In the genomic region with DNA sequence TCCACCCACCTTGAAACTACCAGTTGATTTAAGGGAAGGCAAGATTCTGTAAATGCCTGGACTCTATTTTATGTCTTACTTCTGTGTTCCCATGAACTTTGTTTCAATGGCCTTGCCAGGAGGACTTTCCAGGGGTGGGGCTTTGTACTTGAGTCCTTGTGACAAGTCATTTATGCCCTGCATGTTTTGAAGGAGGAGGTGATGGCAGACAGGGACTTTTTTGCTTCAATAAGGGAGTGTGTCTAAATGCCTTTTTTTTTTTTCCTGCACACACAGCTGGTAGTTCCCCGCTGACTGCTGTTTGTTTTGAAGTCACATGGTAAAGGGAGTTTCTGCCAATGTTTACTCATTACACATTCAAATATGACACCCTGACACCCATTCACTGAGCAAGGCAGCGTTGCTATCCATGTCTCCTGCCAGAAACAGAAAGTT, we compare ENCODE assay signal across 8 mouse cellular contexts.
DNase-seq lines count a peak whose midpoint lies in the region; ATAC-seq lines count a peak whose summit lies in the region.

No protein-coding gene starts in this region.

- no peak for DNase-seq in limb, embryonic 10.5 days (ENCODE audit: low spot score)
- DNase-seq in adrenal gland, postnatal 10 days: peak; percentile 56
- DNase-seq in urinary bladder, postnatal 25 days (ENCODE audit: low spot score): peak; percentile 12
- no peak for DNase-seq in left cerebral cortex, postnatal 4 days

- H3K4me3 ChIP-seq in limb, embryonic 13.5 days: no peak overlapping the region
- H3K4me3 ChIP-seq in limb, embryonic 10.5 days: no peak overlapping the region
- no peak overlapping the region for H3K4me3 ChIP-seq in intestine, embryonic 15.5 days (replicated peaks)
- no peak overlapping the region for H3K4me3 ChIP-seq in lung, embryonic 16.5 days (ENCODE audit: low read length)
- no peak overlapping the region for H3K4me3 ChIP-seq in midbrain, embryonic 15.5 days

- no peak overlapping the region for H3K9ac ChIP-seq in limb, embryonic 13.5 days
- H3K9ac ChIP-seq in intestine, embryonic 15.5 days: no peak overlapping the region
- H3K9ac ChIP-seq in lung, embryonic 16.5 days (ENCODE audit: low read length): 0 out of 2 replicates have a peak overlapping the region, but pooled peaks have one; percentile 18
- no peak overlapping the region for H3K9ac ChIP-seq in midbrain, embryonic 15.5 days

- ATAC-seq in limb, embryonic 13.5 days (ENCODE audit: low FRiP score, low read depth): no peak
- ATAC-seq in intestine, embryonic 15.5 days: peak; percentile 52
- ATAC-seq in lung, embryonic 16.5 days (ENCODE audit: low read depth): peak; percentile 78
- ATAC-seq in midbrain, embryonic 15.5 days (replicated peaks): no peak

- WGBS in limb, embryonic 13.5 days: 49% methylated on average over 2 of the region's 2 CpGs
- 62% methylated on average over 2 of the region's 2 CpGs for WGBS in limb, embryonic 10.5 days
- WGBS in intestine, embryonic 15.5 days: 26% methylated on average over 2 of the region's 2 CpGs
- 13% methylated on average over 2 of the region's 2 CpGs for WGBS in lung, embryonic 16.5 days
- WGBS in midbrain, embryonic 15.5 days: 40% methylated on average over 2 of the region's 2 CpGs

- H3K4me1 ChIP-seq in limb, embryonic 13.5 days: peaks cover 45% of the 10 kb centered on the region
- H3K4me1 ChIP-seq in limb, embryonic 10.5 days: peaks cover 10% of the 10 kb centered on the region; the same call in 1 of the 2 replicates
- H3K4me1 ChIP-seq in intestine, embryonic 15.5 days (replicated peaks): peaks cover 21% of the 10 kb centered on the region
- H3K4me1 ChIP-seq in lung, embryonic 16.5 days (replicated peaks; ENCODE audit: control insufficient read depth, insufficient read depth, low read length): peaks cover 23% of the 10 kb centered on the region
- H3K4me1 ChIP-seq in midbrain, embryonic 15.5 days: no peaks in the 10 kb centered on the region

- intact Hi-C loops in left cerebral cortex, postnatal 4 days (cut with DNase I): no loop called here

- H3K27me3 ChIP-seq in limb, embryonic 13.5 days: no peaks in the 10 kb centered on the region
- H3K27me3 ChIP-seq in limb, embryonic 10.5 days (ENCODE audit: low read depth, poor library complexity, severe bottlenecking): no peaks in the 10 kb centered on the region
- no peaks in the 10 kb centered on the region for H3K27me3 ChIP-seq in intestine, embryonic 15.5 days (replicated peaks)
- H3K27me3 ChIP-seq in lung, embryonic 16.5 days (ENCODE audit: control insufficient read depth, insufficient read depth, low read depth, low read length): no peaks in the 10 kb centered on the region
- H3K27me3 ChIP-seq in midbrain, embryonic 15.5 days (replicated peaks): no peaks in the 10 kb centered on the region

- H3K27ac ChIP-seq in limb, embryonic 13.5 days: peak overlapping the region; percentile 39; the same call in 1 of the 2 replicates
- H3K27ac ChIP-seq in limb, embryonic 10.5 days: no peak overlapping the region
- peak overlapping the region; percentile 80 for H3K27ac ChIP-seq in intestine, embryonic 15.5 days
- peak overlapping the region; percentile 84 for H3K27ac ChIP-seq in lung, embryonic 16.5 days (ENCODE audit: low read length)
- H3K27ac ChIP-seq in midbrain, embryonic 15.5 days: no peak overlapping the region

- no peak overlapping the region for H3K4me2 ChIP-seq in limb, embryonic 13.5 days (replicated peaks)
- H3K4me2 ChIP-seq in intestine, embryonic 15.5 days (replicated peaks): peak overlapping the region; percentile 33
- peak overlapping the region; percentile 25 for H3K4me2 ChIP-seq in lung, embryonic 16.5 days (ENCODE audit: low read depth, low read length)
- H3K4me2 ChIP-seq in midbrain, embryonic 15.5 days: no peak overlapping the region

- no peaks in the 10 kb centered on the region for H3K36me3 ChIP-seq in limb, embryonic 13.5 days
- H3K36me3 ChIP-seq in limb, embryonic 10.5 days: no peaks in the 10 kb centered on the region
- no peaks in the 10 kb centered on the region for H3K36me3 ChIP-seq in intestine, embryonic 15.5 days
- no peaks in the 10 kb centered on the region for H3K36me3 ChIP-seq in lung, embryonic 16.5 days (ENCODE audit: control insufficient read depth, insufficient read depth, low read length)
- no peaks in the 10 kb centered on the region for H3K36me3 ChIP-seq in midbrain, embryonic 15.5 days (replicated peaks)

- H3K9me3 ChIP-seq in limb, embryonic 13.5 days: no peaks in the 10 kb centered on the region
- H3K9me3 ChIP-seq in limb, embryonic 10.5 days (replicated peaks): no peaks in the 10 kb centered on the region
- no peaks in the 10 kb centered on the region for H3K9me3 ChIP-seq in intestine, embryonic 15.5 days
- H3K9me3 ChIP-seq in lung, embryonic 16.5 days (ENCODE audit: control insufficient read depth, low read length): no peaks in the 10 kb centered on the region
- H3K9me3 ChIP-seq in midbrain, embryonic 15.5 days: no peaks in the 10 kb centered on the region

Comparison
In these comparisons a context has a peak if more than half of its experiments do, and no peak if none do; other contexts are left out.
1. H3K27ac ChIP-seq: peak in limb, embryonic 13.5 days (single experiment), intestine, embryonic 15.5 days (single experiment) and lung, embryonic 16.5 days (single experiment); none in limb, embryonic 10.5 days (single experiment) and midbrain, embryonic 15.5 days (single experiment).
2. ATAC-seq: peak in intestine, embryonic 15.5 days (single experiment) and lung, embryonic 16.5 days (single experiment); none in limb, embryonic 13.5 days (single experiment) and midbrain, embryonic 15.5 days (single experiment).
3. H3K4me2 ChIP-seq: peak in intestine, embryonic 15.5 days (single experiment) and lung, embryonic 16.5 days (single experiment); none in limb, embryonic 13.5 days (single experiment) and midbrain, embryonic 15.5 days (single experiment).
4. DNase-seq: peak in adrenal gland, postnatal 10 days (single experiment) and urinary bladder, postnatal 25 days (single experiment); none in limb, embryonic 10.5 days (single experiment) and left cerebral cortex, postnatal 4 days (single experiment).